Mouse (Mus musculus) megakaryocyte, embryonic 14.5 days (primary cell): ENCODE data around the gene Creb3l1.

Experiments
- FLI1 ChIP-seq: IDR thresholded peaks from 2 replicates; pipeline ENCODE4 v1.6.1; 2012; ENCODE audit warnings: low read length, inconsistent platforms, mixed read lengths
- GATA1 ChIP-seq: IDR thresholded peaks from 3 replicates; pipeline ENCODE4 v1.6.1; 2012; ENCODE audit warnings: mixed read lengths, low read length, inconsistent platforms, borderline replicate concordance

GRCm38 (mm10) chr2:91934826-91935525, 89.3 kb downstream of the Creb3l1 start:
- TF ChIP-seq GATA1 (no peak), FLI1 (no peak)
